Mouse (Mus musculus) c-Kit-positive CD71-positive TER-119-negative erythroid progenitor cells, embryonic 14.5 days (primary cell): ENCODE measurements at regions not wholly inside any gene's neighbourhood (a gene's known extent, or its start where the extent isn't known, plus 50 kb on each side); places are given as distances from the start of the nearest gene placed in this dataset.
A peak's percentile ranks its signal among the peaks of the same experiment; 100 is the strongest.
"Not testable (repeated sequence)": the region's sequence is repeated elsewhere in the genome, so short reads cannot be mapped to it uniquely, and the experiment has no call there.

Source experiments
- DNase-seq: peaks from one replicate; pipeline ENCODE4 v3.0.0-alpha.2; 2013; ENCODE audit warnings: low read depth

DNA sequence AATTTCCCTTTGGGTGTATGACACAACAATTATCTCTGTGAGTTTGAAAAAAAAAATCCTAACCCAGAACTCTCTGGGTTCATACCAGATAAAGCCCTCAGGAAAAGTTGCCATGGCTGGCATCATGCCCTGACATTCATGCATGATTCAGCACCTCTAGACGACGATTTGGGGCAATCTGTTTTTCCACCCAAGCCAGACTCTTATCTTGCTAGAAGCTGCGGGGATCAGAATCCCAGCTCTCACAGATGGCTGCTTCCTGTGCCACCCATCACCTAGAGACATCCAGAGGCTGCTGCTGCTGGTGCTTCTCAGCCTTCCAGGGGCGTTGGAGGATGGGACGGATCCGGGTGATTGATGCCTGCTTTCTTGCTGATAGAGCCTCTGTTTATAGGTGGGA is 209.2 kb downstream of the Cd47 start:
- DNase-seq: no peak

DNA sequence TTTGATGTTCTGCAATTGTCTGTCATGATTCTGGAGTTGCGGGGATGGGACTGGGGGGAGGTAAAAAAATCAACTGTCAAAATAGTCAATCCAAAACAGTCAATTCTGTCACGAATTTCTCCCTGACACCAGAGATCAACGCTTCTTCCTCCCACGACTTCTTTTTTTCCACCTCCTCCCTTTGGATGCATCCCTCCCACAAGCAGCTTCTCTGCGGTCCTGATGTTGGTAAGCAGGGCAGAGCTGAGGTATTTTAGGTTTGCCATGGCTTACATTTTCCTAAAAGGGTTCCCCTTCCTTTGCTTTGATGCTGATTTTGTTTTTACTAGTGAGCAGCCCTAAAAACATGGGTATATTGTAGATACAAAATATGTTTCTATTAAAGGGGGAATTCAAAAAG is 209.7 kb downstream of the Cd47 start:
- DNase-seq: no peak

DNA sequence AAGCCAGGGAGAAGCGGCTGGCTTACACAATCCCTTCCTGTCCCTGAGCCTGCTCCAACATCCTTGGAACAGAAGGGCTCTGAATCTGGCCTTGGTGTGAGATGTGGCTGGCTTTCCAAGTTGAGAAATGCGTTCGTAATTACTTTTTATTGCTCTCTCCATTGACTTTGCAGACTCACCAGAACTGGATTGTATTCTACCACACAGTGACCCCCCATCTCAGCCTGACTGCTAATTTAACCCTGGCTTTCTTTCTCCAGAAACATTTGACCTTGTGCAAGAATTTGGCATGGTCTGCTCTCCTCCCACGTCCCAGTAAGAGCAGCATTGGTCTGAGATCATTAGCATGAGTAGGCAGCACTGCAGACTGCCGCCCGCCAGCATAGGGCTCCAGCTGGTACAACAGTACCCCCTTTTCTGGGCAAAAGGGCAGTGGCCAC is 210.2 kb downstream of the Cd47 start:
- DNase-seq: no peak

DNA sequence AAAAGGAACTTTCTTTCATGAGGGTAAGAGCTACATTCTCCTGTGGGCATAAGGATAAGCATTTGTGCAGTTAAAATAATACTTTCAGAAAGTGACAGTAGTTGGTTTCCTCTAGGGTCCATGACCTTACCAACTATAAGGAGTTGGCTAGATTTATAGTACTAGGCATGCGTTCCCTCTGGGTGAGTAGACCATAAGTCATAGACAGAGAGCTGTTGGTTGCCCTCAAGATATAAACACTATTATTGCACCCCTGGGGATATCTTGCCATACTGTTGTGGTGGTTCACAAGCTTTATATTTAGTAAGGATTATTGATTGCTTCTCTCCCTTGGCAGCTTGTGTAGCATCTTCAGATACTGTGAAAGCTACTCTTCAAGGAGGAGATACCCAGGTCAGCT is 223.6 kb downstream of the Cd47 start:
- no peak for DNase-seq

DNA sequence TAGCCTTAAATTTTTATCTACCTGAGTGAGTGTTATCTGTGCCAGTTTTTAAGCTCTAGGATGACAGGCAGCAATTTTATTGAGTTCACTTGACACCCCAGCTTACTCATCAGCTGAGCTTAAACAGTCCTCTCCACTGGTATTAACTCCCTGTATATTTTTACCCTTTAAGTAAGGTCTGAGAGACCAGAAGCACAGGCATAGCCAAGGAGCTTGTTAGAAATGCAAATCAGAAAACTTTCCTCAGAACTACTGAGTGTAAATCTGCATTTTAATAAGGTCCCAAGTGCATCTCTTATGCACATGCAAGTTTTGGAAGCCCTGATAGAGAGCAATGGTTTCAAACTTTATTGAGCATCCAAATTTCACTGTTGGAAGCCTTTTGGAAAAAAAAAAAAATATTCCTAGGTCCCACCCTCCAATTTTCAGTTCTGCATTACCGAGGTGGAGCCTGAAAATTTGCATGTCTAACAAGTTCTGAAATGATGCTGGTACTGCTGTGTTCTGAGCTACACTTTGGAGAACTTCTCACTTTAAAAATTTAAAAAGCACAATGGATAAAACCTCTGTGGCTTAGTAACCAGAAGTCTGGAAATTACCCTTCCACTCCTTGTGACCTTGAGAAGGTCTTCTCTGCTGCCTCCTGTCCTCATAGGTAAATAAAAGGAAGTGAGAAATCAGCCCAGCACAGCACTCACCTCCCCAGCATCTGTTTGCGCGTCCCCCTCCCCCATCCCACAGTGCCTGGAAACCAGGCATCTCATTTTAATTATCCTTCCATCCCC is 226.0 kb downstream of the Cd47 start:
- DNase-seq: no peak

DNA sequence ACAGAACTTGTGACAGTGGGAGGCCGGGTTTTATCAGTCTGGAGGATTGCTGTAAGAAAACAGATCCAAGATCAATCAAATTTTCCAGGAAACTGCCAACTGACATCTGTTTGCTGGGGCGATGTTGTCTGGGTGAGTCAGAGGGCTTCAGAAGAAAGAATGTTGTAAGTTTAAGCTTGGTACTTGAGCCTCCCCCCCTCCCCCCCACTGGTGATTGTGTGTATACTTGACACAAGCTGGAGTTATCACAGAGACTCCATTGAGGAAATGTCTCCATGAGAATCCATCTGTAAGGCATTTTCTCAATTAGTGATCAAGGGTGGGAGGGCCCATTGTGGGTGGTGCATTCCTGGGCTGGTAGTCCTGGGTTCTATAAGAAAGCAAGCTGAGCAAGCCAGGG is 226.9 kb downstream of the Cd47 start:
- no peak for DNase-seq

DNA sequence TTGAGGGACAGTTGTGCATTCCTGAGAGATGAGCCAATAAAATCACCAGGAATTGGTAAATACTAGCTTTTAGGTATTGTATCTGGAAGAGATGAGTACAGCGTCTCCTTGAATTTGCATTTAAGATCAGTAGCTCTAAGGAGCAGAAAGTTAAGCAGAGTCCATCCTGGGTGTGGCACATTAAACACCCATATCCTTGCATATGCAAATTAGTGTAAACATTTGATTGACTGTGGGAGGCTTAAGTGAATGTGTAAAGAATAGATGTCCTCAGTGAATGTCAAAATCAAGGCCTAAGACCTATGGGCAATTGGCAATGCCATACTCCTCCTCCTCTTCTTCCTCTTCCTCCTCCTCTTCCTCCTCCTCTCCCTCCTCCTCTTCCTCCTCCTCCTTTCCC is 229.4 kb downstream of the Cd47 start:
- DNase-seq: no peak

DNA sequence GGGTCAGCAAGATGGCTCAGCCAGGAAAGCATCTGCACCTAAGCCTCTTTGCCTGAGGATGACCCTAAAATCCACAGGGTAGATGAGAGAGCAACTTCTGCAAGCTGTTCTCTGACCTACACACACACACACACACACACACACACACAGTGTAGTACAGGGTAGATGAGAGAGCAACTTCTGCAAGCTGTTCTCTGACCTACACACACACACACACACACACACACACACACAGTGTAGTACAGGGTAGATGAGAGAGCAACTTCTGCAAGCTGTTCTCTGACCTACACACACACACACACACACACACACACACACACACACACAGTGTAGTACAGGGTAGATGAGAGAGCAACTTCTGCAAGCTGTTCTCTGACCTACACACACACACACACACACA is 230.0 kb downstream of the Cd47 start:
- DNase-seq: not testable (repeated sequence)

DNA sequence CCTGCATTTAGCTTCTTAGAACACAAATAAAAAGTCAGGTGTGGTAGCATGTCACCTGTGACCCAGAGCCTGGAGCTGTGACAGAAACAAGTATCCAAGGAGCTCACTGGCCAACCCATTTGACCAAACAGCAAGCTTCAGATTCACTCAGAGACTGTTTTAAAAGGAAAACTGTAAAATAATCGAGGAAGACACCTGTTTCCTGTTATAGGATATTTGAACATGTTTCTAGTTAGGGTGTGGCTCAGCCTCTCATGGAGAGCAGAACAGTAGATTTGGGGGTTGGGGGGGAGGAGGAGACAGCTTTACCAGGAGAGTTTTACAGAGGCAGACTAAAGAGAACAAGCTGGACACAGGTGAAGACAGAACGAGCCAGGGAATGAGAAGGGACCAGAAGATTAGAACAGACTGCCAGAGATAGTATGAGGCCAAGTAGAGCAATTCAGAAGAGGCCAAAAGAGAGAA is 230.6 kb downstream of the Cd47 start:
- no peak for DNase-seq

DNA sequence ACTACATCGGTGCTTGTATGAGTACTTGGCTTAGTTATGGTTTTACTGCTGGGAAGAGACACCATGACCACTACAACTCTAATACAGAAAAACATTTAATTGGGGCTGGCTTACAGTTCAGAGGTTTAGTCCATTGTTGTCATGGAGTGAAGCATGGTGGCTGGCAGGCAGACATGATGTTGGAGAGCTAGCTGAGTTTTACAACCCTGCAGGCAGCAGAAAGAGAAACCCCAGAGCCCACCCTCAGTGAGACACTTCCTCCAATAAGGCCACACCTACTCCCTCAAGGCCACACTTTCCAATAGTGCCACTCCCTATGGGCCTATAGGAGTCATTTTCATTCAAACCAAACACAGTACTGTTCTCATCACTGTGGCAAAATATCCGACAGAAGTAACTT is 232.5 kb downstream of the Cd47 start:
- DNase-seq: no peak

DNA sequence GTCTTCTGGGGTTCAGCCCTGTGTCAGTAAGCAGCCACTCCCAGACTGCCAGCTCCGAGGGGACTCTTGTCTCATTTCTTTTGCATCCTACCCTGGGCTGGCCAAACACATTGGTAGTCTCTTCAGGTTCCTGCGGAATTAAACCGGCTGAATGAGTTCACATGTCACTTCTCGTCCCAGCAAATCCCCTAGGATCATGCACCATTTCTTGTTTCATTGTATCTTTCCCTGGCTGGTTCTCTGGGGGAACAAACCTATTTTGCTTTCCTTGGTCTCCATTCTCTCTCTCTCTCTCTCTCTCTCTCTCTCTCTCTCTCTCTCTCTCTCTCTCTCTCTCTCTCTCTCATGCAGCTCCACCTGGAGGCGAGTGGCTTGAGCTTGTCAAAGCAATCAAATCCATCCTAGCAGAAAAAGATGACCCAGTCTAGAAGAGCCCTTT is 236.0 kb downstream of the Cd47 start:
- DNase-seq: no peak

DNA sequence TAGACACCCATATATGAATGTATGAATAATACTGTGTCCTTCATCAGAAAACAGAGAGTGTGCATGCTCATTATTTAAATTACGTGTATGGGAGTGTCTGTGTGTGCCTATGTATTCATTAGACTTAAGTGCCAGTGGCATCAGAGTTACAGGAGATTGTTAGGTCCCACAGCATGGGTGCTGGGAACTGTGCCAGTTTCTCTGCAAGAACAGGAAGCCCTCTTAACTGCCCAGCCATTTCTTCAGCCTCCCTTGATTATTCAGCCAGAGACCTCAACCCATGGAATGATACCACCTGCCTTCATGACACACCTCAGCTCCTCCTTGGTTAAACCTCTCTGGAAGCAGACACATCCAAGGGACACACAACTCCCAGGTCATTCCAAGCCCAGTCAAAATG is 243.8 kb downstream of the Cd47 start:
- no peak for DNase-seq

DNA sequence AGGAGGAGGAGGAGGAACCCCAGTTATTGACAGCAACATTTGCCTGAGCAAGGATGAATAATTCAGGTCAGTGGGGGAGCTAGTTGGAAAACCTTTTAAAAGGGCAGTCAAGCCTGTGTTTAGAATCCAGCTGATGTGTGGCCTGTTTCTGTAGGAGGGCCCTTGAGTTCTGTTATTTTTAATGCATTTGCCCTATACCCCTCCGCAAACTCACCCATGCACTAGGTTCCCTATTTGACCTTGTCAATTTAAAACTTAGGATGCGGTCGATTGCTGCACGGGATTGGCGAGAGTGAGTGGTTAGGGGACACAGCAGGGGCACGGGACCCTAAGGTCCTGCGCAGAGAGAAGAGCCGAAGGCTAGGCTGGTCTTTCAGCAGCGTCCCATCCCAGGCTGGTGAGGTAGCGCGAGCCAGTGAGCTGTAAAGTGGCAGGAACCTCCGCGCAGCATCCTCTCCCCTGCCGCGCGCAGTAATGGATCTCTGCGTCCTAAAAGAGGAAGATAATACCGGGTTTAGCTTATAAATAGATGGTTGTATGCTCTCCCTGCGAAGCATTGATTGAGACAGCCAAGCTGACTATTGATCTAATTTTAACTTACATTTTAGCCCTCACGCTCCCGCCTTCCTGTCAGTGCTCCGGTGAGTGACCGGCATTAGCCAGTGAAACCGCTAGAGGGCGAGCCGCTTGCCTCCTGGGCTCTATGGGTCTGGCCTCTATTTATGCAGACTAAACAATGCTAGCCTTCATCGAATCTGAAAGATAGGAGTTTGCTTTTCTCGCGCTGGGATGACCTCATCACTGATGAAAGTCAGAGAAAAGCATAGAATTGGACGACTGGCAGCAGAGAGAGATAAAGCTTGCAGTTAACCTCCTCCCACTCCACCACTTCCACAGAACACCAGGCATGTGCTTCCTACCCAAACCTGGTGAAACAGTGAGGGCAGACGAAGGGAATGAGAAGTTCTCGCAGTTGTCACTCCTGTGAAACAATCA is 245.5 kb downstream of the Cd47 start:
- peak; percentile 53 for DNase-seq

DNA sequence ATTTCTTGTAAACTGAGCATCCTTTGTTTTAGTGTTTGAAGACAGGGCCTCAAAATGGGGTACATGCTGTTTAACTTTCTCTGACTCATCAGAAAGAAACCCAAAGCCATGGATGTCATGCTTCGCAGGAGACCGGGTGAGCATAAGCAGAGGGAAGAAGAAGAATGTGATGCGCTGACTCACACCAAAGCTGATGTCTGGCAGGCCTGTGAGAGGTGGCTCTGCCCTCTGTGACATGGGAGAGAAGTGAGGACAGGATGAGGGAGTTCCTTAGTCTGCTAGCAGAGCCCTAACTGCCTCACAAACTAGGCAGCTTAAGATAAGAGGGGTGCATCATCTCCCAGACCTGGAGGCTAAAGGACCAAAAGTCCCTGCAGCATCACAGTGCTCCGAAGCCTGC is 263.2 kb downstream of the Cd47 start:
- no peak for DNase-seq

DNA sequence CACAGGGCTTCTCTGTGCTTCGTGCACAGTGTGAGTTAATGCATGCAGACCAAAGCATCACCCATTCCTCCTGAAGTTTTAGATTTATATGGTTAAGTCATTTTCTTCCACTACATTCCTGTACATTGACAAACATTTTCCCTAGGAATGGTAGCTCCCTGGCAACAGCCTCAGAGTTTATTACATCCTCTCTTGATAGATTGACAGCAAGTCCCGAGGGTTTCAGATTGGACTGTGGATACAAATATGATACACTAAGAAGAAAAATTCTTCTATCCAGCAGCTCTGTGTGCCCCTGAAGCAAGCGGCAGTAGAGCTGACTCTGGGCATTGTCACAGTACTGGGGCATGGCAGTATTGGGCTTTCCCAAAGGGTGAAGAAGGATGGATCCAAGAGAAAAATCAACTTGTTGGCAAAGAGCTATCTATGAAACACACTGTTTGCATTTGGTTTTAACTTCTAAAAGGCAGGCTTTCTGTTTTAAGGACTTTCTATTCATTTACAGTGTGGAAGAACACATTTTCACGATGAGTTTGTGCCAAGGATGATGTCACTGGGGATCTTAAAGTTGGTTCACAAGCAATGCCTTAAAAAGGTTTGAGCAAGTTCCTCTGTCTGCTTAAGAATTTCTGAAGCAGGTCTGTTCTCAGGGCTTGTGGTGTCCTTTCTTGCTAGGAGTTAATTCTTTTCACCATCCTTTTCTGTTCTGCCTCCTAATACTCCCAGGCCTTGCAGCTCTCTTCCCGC is 265.2 kb downstream of the Cd47 start:
- DNase-seq: no peak

DNA sequence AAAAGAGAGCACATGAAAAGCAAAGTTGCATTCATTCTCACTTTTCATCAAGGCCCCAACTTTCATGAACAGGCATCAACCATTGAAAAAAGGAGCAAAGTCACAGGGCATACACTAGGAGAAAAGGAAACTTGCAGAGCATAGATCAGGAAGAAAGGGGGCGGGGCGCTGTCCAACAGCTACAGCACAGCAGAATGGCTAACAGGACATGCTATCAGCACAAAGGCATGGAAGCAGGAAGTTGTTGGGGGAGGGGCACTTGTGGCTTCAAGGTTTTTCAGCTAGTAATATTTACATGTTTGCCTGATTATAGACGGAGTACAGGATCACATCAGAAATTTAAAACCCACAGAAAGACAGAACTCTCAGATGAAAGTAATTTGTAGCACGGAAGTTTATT is 268.7 kb downstream of the Cd47 start:
- no peak for DNase-seq

DNA sequence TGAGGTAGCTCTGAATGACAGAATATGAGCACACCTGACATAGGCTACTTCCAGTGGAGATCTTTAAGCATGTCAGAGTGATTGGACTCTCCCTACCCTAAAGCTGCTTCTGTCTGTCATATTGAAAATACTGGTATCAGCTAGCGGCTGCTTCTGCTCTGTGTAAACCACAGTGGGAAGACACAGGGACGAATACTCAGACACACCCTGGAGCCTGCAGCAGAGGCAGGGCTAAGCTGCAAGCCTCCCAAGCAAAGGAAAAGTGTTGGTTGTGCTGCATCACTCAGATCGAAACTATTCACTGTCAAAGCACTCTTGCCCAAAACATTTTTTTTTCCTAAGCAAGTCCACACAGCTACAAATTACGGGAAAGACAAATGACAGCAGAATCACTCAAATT is 270.4 kb downstream of the Cd47 start:
- DNase-seq: no peak

DNA sequence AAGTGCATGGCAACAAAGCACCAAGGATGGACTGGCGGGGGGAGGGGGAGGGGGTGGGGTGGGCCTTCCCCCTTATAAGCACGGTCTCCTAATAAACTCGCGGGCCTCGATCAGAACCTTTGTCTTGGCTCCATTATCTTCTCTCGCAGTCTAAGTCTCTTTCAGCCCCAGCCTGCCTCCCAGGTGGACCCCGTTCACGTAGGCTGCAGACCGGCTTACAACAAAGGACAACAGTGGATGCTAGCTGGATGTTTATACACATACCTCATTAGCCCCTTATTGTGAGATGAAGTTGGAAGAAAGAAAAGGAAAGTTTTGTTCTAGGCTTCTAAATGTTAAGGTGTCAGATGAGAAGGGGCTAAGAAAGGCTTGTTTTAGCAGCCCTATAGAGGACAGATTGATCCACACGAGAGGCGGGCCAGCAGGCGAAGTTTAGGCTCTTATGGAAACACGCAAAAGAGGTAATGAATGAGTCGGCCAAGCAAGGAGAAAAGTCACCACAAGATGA is 272.6 kb downstream of the Cd47 start:
- DNase-seq: no peak

DNA sequence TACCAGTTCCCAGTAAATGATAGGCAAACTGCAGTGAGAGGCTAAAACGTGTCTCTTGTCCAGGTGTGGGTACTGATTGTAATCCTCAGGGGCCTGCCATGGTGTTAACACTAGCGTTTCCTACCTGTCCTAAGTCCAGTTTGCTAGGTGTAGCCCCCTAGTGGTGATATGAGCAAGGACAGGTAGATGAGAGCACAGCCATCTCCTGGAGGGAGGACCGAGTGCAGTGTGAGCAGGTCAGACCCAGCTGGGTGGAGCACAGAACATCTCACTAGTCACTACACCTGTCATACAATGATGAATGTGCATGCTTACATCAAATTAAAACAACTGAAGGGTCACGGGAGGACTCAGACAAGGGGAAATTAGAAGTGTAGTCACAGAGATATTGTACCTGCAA is 273.6 kb downstream of the Cd47 start:
- no peak for DNase-seq

DNA sequence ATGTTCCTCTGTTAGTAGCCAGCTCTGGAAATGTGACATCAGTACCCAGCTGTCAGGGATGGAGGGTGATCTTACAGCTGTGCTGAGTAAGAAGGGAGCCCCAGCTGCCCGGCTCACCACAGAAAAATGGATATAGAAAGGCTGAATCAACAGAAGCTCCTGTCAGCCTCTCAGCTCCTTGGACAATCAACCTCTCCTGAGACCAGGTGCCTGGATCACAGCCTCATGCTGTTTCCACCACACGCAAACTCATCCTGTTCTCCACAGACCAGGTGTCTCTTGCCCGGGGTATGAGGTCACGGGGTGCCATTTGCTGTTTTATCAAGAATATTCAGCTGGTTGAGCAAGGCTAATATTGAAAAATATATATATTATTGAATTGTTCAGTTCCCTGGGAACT is 275.3 kb downstream of the Cd47 start:
- no peak for DNase-seq

DNA sequence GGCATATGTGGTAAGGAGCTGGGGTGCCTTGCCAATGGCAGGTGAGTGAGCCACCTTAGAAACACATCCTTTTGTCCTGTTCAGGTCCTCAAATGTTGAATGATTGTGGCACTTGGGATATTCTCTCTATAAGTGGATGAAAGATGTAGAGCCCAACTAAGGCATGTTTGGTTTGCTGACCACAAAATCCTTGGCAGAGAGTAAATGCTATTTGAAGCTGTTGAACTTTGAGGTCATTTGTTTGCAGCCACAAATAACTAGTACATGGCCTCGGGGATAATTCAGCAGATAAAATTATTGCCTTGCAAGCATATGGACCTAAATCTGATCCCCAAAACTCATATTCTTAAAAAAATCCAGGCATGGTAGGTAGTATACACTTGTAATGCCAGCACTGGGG is 281.2 kb downstream of the Cd47 start:
- no peak for DNase-seq

DNA sequence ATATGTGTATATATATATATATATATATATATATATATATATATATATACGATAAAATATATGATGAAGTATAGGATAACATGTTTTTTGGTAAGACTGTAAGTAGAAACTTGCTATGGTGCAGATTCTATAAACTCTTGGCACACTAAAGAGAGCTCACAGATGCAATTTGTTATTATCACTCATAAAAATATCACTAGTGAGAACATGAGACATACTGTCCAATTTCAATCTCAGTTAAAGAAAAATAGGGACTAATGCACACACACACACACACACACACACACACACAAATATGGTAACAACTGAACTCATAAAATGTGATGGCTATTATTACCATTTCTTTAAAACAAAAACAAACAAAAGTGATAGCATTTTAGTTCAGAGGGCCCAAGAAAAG is 292.0 kb downstream of the Cd47 start:
- DNase-seq: no peak
